In the genomic region with DNA sequence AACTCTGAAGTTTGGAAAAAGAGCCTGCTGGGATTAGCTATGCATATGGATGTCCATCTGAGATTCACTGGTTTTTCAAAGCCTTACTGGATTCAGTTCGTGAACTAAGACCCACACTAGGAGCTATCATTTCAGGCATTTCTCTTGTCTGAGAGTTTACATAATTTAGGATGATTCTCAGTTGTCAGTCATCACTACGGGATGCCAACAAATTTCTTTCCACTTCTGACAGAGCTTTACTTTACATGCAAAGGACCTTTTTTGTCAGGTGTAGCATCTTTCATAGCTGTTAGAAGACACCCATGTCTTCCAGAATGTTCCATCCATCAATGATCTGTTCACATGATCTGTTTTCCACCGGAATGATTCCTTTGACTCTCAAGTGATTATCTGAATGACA, we compare ENCODE assay signal across 7 mouse cellular contexts.
DNase-seq lines count a peak whose midpoint lies in the region; TF ChIP-seq lines count a peak whose summit lies in the region.
"Not testable (repeated sequence)": the region's sequence is repeated elsewhere in the genome, so short reads cannot be mapped to it uniquely, and the experiment has no call there.

No protein-coding gene starts in this region.

- H3K4me1 ChIP-seq in thymus, adult 2 months (replicated peaks; ENCODE audit: control insufficient read depth, insufficient read depth, low read length): not testable (repeated sequence)

- WGBS in thymus, adult 2 months: 75% methylated on average over 2 of the region's 3 CpGs

- H3K27me3 ChIP-seq in thymus, adult 2 months (ENCODE audit: control insufficient read depth, insufficient read depth, low read length): not testable (repeated sequence)

- not testable (repeated sequence) for TF ChIP-seq CTCF in thymus, adult 2 months (IDR thresholded peaks at IDR 0.05; ENCODE audit: borderline replicate concordance, control insufficient read depth, extremely low read depth, insufficient read depth, low read length, poor library complexity)

- not testable (repeated sequence) for H3K36me3 ChIP-seq in thymus, adult 2 months (ENCODE audit: control insufficient read depth, insufficient read depth, low read length)

- intact Hi-C loops in heart, postnatal 10 days (cut with DNase I): not testable (repeated sequence)

- not testable (repeated sequence) for TF ChIP-seq POLR2A in thymus, adult 2 months (IDR thresholded peaks at IDR 0.05; ENCODE audit: control insufficient read depth, extremely low read depth, insufficient read depth, low read length, poor library complexity)

- DNase-seq in adrenal gland, postnatal 4 days (ENCODE audit: low spot score in 2 of 2): peak; percentile 1 to 7
- peak; percentile 11 to 24 for DNase-seq in heart, postnatal 10 days
- peak; percentile 24 for DNase-seq in kidney, adult 9 months
- peak; percentile 4 to 9 for DNase-seq in layer of hippocampus, postnatal 10 days (ENCODE audit: low spot score in 2 of 2)
- peak; percentile 4 for DNase-seq in lung, postnatal 14 days
- peak; percentile 1 to 4 for DNase-seq in right cerebral cortex, adult 2 months (ENCODE audit: low spot score in 2 of 2)
- DNase-seq in thymus, adult 2 months: peak; percentile 4

- H3K4me3 ChIP-seq in thymus, adult 2 months (ENCODE audit: control insufficient read depth, insufficient read depth, low read length): not testable (repeated sequence)

- not testable (repeated sequence) for H3K27ac ChIP-seq in thymus, adult 2 months (ENCODE audit: control insufficient read depth, insufficient read depth, low read length)
